Mouse (Mus musculus): ENCODE data around the gene Pde4d.

The Pde4d gene

DNA sequence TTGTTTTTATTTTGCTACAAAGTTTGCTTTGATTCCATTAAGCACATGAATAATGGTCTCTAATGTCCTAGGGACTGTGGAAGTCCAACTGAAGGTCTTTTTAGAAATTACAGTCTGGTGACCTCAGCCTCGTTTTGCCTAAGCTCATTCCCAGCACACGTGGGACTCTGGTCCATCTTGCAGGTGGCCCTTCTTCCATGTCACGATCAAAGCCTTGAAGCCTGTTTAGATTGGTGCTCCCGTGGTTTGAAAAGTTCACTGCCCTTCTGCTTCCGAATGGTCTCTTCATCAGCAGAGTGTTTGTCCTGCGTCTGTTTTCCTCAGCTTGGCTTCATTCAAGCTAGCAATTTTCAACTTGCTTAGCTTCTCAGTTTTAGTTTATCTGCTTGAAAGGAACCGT lies 389.4 kb downstream of the Pde4d start:
- DNase-seq = no peak

DNA sequence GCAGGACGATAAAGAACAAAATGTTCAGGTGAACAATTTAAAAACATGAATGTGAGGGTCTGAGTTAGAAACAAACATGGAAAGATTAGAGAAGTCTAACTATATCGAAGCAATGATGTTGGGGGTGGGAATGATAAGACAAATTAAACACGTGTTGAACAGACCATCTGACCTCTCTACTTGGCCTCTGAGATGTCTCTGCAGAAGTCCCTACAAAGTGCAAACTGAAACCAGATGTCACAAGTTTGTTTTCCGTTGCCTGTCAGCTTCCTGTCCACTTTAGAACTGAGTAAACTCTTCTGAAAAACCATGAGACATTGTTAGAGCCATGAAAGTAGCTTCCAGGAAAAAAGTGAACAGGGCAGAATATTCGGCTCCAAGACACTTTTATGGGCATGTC lies 404.3 kb downstream of the Pde4d start:
- DNase-seq = no peak

DNA sequence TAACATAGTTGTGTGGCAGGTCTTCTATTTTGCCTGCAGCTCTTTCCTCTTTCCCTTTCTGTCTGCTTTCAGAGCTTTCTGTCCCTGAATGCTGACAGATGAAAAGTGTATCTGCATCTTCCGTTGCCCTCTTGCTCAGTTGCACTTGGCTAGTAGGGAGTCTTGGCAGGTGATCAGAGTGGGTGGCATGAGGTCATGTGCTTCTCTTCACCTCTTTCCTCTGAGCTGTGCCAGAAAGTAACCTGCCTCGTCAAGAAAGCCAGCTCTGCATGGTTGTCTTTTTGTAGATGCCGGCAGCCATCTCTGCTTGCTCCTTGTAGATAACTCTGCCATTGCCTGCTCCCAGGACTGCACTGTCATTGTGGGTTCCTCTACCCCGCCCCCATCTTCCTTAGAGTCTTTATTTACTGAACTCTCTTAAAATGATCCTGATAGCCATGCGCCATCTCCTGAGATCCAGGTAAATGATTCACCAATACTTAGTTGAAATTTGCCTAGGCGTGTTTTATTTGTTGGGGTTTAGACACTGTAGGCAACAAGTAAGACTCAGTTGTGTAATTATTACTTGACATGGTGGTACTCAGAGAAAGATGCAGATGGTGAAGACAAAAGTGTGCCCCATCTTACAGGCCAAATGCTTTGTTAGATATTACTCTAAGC lies 407.2 kb downstream of the Pde4d start:
- no peak for DNase-seq

DNA sequence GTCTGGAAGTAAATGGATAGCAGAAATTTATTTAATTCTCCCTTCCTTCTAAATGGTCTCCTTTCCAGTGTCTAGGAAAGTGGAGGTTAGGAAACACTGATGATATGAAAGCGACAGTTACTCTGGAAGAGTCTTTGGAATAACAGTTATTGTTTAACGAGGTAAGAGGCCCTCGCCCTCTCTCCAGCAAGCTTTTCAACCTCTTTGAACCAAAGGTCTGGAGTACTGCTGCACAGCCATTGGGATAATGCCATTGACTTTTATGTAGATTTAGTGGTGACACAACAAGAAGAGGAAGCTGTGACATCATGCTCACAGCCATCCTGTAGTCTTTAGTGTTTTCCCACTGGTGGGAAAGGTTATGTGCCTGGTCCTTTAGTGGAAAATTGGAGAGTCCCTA lies 409.6 kb downstream of the Pde4d start:
- DNase-seq = no peak

DNA sequence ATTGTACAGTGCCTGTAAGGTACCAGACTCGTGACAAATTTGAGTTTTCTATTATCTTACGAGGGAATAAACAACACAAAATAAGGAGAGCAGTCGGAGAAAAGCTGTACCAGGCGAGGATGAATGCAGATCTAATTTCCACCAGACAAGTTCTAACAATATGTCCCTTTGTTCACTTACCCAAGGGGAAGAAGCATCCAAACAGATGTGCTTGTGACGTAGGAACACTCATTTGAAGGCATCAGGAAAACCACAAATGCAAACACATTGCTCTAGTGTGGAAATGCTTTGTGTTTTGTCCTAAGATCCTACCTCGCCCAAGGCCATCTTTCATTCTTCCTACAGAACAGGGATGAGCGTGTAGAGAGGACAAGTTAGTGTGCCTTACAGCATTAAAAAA lies 411.0 kb downstream of the Pde4d start:
- DNase-seq = no peak

DNA sequence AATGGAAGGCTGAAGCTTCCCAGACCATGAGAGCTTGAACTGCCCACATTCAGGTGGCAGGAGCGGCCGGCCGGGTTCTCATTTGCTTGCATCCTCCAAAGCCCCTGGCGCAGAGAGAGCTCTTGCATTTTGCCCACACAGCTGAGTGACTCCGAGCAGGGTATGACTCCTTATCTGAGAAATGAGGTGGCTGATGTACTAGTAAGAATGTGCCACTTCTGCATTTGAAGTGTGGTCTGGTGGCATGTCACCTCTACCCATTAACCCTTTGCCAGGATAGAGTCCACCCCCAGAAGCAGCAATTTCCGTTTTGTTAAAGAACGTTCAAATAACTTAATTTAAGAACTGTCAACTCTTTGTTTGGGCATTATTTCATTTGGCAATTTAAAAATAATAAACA lies 412.0 kb downstream of the Pde4d start:
- no peak for DNase-seq

DNA sequence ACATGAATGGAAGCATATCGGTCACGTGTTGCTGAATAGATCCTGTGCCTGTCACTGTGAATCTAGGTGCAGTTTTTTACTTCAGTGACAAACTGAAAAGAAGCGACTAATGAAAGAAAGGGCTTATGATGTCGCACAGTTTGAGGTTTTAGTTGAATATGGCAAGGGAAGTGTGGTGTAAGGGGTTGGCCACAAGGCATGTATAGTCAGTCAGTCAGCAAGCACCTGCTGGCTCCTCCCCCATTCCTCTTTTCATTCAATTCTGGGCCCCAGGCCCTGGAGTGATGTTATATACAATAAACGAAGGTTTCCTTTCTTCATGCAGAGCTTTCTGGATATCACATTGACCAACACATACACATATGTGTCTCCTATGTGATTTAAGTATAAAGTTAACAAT lies 412.4 kb downstream of the Pde4d start:
- no peak for DNase-seq

DNA sequence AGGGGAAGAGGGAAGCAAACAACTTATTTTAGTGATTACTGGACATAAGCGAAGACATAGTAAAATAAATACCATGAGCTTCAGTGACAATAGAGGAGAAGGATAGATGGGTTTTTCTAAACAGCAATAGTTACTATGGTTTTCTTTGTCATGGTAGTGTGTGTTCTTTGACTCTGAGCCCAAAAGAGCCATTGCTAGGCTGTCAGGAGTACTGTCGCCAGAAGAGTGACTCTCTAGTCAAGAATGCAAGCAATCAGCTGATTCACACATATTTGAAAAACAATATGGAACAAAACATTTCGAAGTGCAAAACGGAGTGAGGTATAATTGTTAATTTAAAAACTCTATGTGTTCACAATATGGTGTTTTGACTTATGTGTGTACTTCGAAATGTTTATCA lies 450.4 kb downstream of the Pde4d start:
- no peak for DNase-seq

DNA sequence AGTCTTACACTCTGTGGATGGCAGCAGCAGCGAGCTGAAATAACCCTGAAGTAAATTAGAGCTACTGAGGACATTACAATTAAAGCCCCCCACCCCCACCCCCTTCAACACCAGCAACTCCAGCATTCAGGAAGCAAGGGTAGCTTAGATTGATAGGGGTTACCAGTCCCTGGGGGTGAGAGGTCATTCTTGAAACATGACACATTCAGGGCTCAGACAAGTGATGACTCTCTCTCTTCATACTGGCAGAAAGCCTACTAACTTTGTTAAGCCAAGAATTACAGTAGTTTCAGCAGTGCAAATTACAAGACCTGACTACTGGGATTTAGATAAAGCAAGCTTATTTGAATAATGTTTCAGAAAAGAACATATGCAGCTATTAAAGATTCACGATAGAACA lies 455.4 kb downstream of the Pde4d start:
- DNase-seq = no peak

DNA sequence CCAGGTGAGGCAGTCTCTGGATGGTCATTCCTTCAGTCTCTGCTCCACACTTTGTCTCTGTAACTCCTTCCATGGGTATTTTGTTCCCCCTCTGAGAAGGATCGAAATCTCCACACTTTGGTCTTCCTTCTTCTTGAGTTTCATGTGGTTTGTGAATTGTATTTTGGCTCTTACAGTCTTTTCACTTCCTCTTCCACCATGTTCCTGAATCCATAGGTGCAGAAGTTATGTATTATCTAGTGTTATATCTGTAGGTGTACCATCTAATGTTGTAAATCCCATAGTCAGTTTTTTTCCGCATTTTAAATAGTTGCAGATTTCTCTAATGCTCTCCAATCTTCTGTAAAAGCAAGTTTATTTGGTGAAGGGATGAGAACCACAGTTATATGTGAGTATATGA lies 459.4 kb downstream of the Pde4d start:
- DNase-seq = no peak

DNA sequence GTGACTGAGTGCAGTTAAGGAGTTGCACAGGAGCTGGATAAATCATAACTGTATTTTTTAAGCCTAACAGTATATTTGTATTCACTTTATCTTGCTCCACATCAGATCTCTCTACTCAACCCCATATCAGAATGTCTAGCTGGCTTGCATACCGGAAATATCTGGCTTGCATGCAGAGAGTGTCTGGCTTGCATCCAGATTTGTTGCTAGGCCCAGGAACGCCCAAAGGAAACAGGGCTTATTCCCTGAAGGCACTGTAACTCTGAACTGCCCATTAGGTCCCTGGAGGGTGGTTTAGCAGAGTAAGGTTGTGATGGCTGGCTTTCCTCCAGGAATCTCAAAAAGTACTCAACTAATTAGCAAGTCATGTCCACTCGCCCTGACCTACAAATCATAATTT lies 464.9 kb downstream of the Pde4d start:
- no peak for DNase-seq

DNA sequence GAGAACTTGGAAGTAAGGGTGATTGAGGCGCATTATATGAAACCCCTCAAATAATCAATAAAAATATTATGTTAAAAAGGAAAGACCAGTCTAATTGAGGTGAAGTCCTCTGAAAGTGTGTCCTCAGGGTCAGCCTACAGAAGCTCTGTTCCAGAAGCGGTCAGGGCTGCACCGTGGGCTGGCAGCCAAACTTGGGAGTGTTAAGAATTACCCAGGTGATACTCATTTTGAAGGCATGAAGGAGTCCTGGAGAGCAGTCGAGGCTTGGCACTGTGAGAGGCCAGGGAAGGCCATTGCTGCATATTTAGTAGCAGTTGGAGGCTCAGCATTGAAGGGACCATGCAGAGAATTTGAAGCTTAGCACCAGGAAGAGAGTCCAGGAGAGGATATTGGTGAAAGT lies 471.4 kb downstream of the Pde4d start:
- DNase-seq = no peak

DNA sequence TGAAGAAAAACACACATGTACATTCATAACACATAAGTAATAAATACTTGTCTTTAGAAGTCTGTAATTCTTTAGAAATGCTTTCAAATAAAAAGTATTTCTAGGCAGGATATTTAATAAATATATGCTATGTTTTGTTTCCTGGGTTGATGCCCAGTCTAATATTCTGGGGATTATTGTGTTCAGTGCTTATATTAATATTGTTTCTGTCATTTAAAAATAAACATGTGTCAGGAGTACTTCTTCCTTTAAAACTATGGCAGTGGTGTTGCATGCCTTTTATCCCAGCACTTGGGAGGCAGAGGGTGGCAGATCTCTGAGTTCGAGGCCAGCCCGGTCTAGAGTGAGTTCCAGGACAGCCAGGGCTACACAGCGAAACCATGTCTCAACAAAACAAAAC lies 485.1 kb downstream of the Pde4d start:
- DNase-seq = no peak

DNA sequence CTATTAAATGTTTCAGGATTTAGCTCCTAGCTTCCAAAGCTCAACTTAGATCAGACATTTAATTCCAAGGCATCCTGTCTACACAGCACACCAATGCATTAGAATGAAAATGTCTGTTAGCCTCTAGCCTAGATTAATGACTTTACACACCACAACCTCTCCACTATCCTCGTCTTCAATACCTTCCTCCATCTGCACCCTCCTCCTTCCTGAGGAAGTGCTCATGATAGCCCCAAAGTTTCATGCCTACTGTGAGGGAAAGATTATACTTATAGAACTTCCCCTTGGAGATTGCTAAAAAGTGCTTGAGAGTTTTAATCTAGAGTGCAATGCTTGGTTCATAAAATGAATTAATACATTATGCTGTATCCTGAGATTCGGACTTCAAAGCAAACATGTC lies 487.5 kb downstream of the Pde4d start:
- DNase-seq = no peak

DNA sequence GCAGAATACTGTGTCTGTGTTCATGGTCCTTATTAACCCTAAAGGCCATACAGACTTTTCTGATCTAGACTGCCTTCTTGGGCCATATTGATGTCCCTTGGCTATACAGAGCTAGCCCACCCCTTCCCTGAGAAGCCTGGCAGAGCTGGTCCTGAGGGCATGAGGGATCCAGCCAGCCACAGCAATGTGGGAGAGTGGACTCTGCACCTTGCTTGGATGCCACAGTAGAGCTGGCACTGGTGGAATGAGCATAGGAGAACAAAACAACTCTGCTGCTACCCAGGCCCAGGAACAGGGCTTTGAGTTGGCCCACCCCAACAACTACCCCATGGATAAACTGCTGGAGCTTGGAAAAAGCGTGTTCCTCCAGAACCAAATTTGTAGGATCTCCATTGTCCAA lies 503.2 kb downstream of the Pde4d start:
- no peak for DNase-seq

DNA sequence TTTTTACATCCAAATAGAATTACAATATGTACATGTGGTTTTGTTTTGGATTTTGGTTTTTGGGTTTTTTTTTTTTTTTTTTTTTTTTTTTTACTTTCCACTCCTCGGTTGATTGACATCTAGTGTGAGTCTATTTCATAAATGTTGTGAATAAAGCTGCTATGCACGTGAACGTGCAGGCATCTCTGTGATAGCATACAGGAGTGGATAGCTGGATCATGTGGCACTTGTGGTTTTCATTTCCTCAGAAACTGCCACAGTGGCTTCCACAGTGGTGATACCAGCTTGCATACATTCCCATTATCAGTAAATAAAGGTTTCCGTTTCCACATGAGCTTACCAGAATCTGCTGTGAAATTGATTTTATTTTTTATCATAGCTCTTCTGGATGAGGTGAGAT lies 506.3 kb downstream of the Pde4d start:
- no peak for DNase-seq

DNA sequence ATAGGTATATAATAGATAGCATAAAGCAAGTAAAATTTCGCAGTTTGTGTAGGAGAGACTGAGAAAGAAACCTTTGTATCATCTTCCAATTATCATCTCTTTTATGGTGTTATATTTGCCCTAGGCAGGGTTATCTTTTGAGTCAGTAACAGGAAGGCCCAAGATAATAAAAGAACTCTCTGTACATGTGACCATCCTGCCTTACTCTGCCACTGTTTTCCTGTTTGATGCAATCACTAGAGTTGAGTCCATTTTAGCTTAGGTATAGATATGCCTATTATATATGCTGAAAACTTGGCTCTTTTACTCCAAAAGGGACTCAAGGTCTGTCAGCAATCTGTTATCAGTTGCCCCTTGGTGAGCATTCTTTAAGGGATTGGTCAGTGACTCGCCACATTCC lies 514.3 kb downstream of the Pde4d start:
- DNase-seq = no peak

DNA sequence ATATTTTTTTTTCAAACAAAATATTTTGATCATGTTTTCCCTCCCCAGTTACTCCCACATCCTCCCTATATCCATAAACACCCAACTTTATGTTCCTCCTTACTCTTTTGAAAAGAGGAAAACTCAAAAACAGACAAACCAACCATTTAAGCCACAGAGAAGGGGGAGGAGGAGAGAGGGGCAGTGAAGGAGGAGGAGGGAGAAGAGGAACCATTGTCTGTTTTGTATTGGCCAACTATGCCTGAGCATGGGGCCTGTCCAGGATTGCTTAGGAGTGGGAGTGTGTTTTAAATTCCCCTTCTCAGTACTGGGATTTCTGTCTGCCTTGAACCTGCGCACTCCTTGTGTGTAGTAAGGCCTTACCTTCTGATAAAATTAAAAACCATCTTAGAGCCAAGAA lies 531.4 kb downstream of the Pde4d start:
- no peak for DNase-seq

DNA sequence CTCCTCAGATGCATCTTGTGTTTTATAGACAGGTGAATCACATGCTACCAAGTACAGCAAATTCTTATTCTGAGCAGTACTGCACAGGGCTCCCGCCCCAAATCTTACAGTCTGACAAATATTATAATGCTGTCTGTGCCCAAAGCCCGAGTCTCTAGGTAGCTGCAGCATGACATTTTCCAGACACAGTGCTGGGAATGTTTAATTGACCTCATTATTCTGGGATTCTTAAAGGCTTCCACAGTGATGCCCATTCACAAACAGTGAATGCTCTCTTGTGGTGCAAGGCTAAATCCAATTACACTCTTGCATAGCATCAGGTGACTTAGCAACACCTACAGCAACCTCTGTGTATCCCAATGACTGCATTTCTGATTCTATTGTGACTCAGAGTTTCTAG lies 549.0 kb downstream of the Pde4d start:
- DNase-seq = no peak

DNA sequence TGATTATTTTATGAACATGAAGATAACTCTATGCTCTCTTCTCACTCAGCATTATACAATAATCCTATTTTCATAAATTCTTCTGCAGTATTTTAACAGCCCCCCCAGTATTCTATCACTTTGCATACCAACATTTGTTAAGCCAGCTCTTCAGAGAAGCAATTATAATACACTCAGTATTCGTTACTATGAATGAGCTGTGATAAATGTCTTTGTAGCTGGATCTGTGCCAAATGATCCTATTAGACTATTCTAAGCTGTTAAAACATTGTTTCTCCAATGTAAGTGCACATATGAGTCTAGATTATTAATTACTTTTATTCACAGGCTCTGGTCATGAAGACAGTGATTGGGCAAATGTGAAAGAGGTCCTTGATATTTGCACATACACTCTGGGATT lies 575.0 kb downstream of the Pde4d start:
- DNase-seq = no peak

DNA sequence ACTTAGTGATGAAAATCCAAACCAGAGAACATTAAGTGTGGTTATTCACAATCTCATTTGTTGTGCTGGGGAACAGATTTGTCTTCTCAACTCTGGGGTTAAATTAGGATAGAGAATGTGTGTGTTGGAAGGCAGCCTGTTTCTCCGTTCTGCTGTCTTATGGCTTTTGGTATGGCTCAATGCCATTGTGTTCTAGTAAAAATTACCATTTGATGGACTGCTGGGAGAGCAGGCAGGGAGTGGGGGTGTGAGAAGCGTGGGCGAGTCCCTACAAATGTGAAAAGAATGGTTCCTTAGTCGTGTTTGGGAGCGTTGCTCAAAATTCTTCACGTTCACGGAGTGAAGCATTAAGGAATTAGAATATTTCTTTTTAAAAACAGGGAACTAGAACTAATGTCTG lies 597.4 kb downstream of the Pde4d start:
- DNase-seq = no peak

DNA sequence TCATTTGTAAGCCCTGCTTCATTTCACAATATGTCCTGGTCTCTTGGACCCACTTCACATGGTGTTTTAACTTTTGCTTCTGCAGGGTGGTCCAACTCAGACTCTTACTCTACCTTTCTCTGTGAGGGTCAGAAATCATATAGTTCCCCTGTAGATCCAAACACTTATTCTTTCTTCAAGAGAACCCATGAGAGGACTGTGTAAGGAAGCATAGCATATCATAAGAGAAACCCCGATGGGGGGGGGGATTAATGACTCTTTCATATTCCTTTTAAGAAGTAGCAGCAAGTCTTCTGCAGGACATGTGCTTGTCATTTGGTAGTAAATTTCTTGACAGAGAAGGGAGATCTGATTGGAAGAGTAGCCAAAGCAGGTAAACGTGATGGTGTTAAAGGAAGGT lies 603.1 kb downstream of the Pde4d start:
- DNase-seq = no peak

DNA sequence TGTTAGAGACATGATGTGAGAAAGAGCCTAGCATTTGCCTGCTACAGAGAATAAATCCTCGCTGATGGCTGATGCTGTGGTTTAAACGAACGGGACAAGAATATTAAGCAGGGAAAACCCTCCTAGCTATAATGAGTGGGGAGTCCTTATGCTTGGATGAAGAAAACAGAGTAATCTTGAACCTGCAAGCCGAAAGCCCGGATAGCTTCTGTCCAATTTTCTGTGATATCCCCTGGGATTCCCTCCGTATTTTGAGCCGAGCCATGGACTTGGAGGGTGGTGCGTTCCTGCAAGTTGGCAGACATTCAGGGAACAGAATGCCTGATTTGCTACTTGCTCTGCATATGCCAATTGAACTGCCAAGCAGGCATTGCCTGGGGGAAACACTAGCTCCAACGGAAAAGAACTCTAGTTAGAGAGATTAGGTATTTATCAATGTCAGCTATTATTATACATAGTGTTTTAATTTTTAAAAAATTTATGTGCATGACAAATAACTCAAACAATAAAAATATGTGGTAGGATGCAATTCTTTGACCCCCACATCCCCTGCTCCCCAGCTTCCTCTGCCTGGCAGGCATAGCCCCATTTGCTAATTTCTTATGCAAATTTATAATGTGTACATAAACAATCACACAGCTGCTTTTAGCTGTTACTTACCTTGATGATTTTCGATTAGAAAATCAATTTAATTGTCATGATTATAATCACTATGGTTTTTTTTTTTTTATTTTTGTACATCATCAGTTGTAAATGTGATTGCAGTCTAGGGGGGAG lies 603.7 kb downstream of the Pde4d start:
- DNase-seq = no peak

DNA sequence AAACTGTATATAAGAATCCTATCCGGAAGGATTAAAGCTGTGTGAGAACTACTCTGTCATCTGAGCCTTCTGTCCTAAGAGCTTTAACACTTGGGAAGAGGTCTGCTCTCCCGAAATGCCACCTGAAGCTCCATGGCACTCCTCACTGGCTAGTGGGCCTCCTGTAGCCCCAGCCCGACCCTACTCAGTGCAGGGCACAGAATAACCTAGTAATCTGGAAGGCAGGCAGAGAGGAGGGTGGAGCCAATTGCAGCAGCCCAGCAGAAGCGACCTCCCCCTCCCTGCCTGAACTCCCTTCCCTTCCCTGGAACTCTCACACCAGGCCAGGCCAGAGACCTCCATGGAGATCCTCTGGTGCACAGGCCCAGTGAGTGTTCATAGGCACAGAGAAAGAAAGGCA lies 608.3 kb downstream of the Pde4d start:
- DNase-seq = no peak

DNA sequence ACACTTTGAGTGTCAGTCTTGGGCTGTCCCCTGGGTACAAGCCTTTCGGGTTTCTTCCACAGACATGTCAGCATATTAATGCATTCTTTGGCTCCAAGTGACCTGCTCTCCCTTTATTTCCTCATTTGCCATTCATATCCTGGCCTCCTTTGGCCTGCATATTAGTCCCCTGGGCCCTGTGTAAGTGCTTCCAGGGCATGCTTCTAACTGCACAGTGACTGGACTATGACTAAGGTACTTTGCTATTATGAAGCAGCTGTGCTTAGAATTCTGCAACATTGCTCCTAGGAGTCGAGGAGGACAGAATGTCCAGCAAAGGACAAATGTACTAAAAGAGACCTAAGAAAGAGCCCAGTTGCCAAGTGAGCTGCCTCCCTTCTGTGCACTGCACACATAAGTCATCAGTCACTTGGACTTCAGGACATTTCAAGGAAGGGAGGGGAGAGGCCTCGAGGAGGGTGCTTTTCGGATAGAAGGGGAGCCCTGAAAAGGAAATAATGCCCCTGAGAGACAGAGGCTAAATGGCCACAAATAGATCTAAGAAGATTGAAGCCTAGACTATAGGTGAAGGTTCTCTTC lies 616.9 kb downstream of the Pde4d start:
- no peak for DNase-seq
